31 mouse cellular contexts compared by ENCODE assay signal in the genomic region with DNA sequence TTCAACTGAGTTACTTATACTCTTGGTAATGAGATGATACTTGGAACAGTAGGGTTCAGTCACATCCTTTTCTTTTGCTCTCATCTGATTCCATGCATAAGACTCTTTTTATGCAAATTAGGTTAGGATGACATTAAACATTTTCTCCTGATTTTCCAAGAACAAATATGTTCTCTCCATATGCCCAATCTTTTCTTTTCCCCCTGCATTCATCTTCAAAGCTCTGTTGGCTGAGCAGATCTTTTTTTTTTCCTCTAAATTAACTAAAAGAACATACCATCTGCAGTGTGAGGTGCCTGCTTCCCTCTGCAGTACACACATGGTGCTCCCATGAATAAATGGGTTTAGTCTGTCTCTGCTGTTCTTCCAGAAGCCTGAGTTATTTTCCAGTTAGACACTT.
A peak's percentile ranks its signal among the peaks of the same experiment; 100 is the strongest.
DNase-seq lines count a peak whose midpoint lies in the region; ATAC-seq and TF ChIP-seq lines count a peak whose summit lies in the region.
"Had no signal": no experiment of that assay in that cellular context is flagged by ENCODE, and none has a peak within 500 bp of the region (broad histone marks: within the 10 kb centered on the region; RNA-seq: fewer than 3 reads in every experiment).

No protein-coding gene starts in this region.

- TF ChIP-seq CTCF in left cerebral cortex, adult 2 months (IDR thresholded peaks at IDR 0.05), result no peak

- ATAC-seq in frontal cortex, adult (ENCODE audit: low TSS enrichment), result peak; percentile 95
- ATAC-seq: hindbrain, postnatal 0 days; intestine, embryonic 16.5 days; Patski had no signal

- peak overlapping the region; percentile 55 for H3K27ac ChIP-seq in left cerebral cortex, adult 2 months
- H3K27ac ChIP-seq: embryonic facial prominence, embryonic 13.5 days; hindbrain, postnatal 0 days; limb, embryonic 15.5 days; liver, embryonic 15.5 days; lung, embryonic 15.5 days; stomach, embryonic 15.5 days had no signal

- intact Hi-C loops in left cerebral cortex, adult 2 months (cut with DNase I), result loop anchor here (1.0 to 2.0 kb wide), 2 partner anchors 16 to 134 kb away; no protein-coding TSS in a partner anchor
- intact Hi-C loops in left cerebral cortex, postnatal 25 days (cut with DNase I), result loop anchor here (1.0 kb wide), 1 partner anchor 46 kb away; no protein-coding TSS in a partner anchor

- H3K4me3 ChIP-seq in left cerebral cortex, adult 2 months, result no peak overlapping the region
- H3K4me3 ChIP-seq: embryonic facial prominence, embryonic 13.5 days; erythroblast, embryonic 14.5 days; heart, embryonic 12.5 days; limb, embryonic 15.5 days; liver, embryonic 15.5 days; lung, embryonic 15.5 days; stomach, embryonic 15.5 days had no signal

- DNase-seq in frontal cortex, postnatal 14 days (ENCODE audit: low spot score in 2 of 2), result no peak
- no peak for DNase-seq in left cerebral cortex, adult 2 months (ENCODE audit: extremely low spot score in 1 of 2, low spot score in 2 of 2)
- DNase-seq in left cerebral cortex, adult 18-20 months (ENCODE audit: low spot score in 2 of 2), result no peak
- peak; percentile 77 for DNase-seq in brain, embryonic 18.5 days (ENCODE audit: low read depth, low spot score)
- DNase-seq in left cerebral cortex, postnatal 25 days (ENCODE audit: low spot score in 2 of 2), result peak; percentile 26 to 81
- no peak for DNase-seq in c-Kit-positive CD71-positive TER-119-positive erythroid progenitor cells, embryonic 14.5 days (ENCODE audit: low spot score)
- DNase-seq: adrenal gland, postnatal 36 days; B cell, adult 2 months; cerebellum, adult 8-10 months; cerebellum, postnatal 36 days; embryo, embryonic 11 days; gastrocnemius, postnatal 25 days; heart, adult 18-20 months; heart, postnatal 10 days; kidney, adult 9 months; kidney, postnatal 25 days; lung, postnatal 36 days; midbrain, embryonic 14.5 days; thymus, adult 18-20 months; thymus, postnatal 36 days had no signal

Comparison
In these comparisons a context has a peak if more than half of its experiments do, and no peak if none do; other contexts are left out.
1. DNase-seq: peak in brain, embryonic 18.5 days (single experiment) and left cerebral cortex, postnatal 25 days (2 of 2); none in frontal cortex, postnatal 14 days (0 of 2), left cerebral cortex, adult 2 months (0 of 2), left cerebral cortex, adult 18-20 months (0 of 2) and c-Kit-positive CD71-positive TER-119-positive erythroid progenitor cells, embryonic 14.5 days (single experiment).